Mouse (Mus musculus) heart, postnatal 0 days (tissue): ENCODE data around the gene Uqcc2.

ENCODE experiments used
- CTCF ChIP-seq: IDR thresholded peaks from 2 replicates; pipeline ENCODE4 v1.5.1; 2016; ENCODE audit warnings: antibody characterized with exemption, control low read depth, low read depth
- EP300 ChIP-seq: IDR thresholded peaks from 2 replicates; pipeline ENCODE4 v1.6.1; 2016; ENCODE audit warnings: antibody characterized with exemption, low read depth

DNA sequence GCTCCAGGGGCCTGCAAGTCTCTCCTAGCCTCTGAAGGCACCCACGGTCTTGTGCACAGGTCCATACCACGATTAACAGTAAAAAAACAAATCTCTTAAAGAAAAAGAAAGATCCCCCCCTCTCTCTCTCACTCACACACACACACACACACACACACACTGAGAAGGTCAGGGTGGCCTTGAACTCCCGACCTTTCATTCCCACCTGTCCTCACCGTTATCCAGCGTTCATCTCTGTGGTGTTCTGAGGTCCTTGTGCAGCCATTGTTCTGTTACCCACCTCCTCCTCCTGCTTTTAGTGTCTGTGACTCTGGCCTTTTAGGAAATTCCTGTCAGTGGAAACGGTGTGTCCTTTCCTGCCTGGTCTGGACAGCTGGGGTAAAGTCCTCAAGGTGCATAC lies 55.2 kb downstream of the Uqcc2 start:
- TF ChIP-seq EP300: no peak
- TF ChIP-seq CTCF: no peak
